Mouse (Mus musculus): ENCODE measurements around the gene Csnk2a1.
A peak's percentile ranks its signal among the peaks of the same experiment; 100 is the strongest.
"Not testable (repeated sequence)": the region's sequence is repeated elsewhere in the genome, so short reads cannot be mapped to it uniquely, and the experiment has no call there.

The Csnk2a1 gene

DNA sequence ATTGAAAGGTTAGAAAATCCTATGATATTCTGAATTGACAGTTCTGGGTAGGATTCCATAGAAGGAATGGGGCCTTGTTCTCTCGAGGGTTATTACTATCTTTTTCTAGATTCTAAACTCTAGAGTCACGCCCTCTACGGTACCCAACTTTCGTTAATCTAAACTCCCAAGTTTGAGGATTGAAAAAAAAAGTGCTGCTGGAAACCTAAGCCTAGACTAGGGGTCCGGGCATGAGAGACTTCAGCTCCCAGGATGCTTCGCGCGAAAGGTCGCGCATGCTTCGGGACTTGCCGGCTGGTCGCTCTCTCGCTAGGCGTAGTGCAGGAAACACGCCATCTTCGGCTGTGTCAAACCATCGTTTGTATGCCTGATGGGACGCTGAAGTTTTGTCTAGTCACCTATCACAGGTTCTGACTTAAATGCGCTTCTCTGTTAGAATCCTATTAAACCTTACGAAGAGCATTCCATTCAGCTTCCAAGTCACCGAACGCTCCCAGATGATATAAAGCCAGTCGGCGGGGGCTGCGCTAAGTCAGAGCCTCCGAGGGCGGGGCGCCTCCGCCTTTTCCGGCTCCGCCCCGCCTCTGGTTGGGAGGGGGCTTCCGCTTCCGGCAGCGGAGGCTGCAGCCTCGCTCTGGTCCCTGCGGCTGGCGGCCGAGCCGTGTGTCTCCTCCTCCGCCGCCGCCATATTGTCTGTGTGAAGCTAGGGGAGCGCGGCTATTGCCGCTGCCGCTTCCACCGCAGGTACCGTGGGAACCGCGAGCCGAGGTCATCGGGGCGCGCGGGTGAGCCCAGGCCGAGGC is at the start of gene Csnk2a1:
Csnk2a1 (plus strand) TSS at position 592 of the 803 bp plus-strand sequence.
- DNase-seq (ENCODE audit: low read depth, low spot score): peak; percentile 91

DNA sequence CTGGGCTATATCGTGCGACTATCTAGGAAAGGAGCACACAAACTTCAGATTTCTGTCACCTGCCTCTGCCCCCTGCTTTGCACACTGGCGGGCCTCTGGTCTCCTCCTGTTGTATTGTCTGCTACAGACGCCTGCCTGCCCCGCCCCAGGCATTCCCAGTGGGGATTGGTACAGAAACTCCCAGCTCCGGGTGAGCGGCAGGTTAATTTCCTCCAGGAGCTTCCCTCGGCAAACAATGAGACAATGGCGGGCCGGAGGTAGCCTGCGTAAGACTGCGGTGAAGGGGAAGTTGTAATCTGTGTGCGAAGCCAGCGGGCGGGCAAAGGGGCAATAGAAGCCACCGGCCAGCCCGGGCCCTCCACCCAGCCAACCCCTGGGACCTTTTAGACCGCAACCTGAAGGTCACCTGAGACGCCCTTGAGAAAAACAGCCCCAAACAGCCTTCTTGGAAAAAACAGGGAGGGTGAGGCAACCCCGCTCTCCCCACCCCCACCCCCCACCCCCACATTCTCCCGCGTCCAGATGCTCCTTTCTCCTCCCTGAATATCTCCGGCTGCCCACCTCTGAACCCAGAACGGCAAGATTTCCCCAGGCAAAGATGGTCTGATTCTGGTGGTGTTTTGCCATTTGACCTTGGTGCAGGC is 49.4 kb upstream of the Csnk2a1 start:
- DNase-seq (ENCODE audit: low read depth, low spot score): no peak

GRCm38 (mm10) chr2:152177806-152178170 is 48.9 kb upstream of the Csnk2a1 start:
- DNase-seq (ENCODE audit: low read depth, low spot score): no peak

GRCm38 (mm10) chr2:152178345-152178744 is 48.3 kb upstream of the Csnk2a1 start:
- DNase-seq (ENCODE audit: low read depth, low spot score): no peak

- DNase-seq (ENCODE audit: low read depth, low spot score): no peak
Observed at GRCm38 (mm10) chr2:152179301-152179700, 47.3 kb upstream of the Csnk2a1 start.

DNA sequence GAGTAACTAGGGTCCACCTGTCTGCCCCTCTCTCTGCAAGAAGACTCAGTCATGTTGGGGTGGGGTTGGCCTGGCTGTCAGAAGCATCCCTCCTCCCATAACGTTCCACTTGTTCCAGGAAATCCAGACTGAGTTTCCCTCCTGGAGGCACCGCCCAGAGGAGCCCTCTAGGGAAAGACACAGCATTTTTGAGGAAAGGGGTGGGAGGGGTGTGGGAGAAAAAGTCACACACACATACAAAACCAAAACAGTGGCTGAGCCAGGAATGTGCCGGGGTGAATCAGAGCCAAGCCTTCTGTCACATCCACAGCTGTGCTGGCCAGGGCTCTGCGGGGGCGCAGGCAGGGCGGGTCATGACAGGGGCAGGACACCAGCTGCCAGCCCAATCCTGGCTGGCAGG is 46.3 kb upstream of the Csnk2a1 start:
- no peak for DNase-seq (ENCODE audit: low read depth, low spot score)

DNA sequence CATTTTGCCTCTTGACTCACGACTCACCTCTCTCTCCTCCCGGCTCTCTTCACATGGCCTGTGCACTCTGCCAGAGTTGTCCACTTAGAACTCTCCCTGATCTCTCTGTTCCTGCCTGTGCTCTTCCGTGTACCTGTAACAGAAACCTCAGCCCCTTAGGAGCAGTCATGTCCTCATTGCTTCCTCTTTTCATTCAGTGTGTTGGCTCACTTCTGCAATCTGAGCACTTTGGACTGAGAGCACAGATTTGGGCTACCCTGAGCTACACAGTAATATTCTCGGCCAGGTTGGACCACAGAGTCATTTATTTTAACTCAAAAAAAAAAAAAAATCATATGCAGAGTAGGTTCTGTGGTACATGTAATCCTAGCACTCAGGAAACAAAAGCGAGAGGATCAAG is 39.5 kb upstream of the Csnk2a1 start:
- no peak for DNase-seq (ENCODE audit: low read depth, low spot score)

GRCm38 (mm10) chr2:152189213-152189612 is 37.4 kb upstream of the Csnk2a1 start:
- DNase-seq (ENCODE audit: low read depth, low spot score): no peak

DNA sequence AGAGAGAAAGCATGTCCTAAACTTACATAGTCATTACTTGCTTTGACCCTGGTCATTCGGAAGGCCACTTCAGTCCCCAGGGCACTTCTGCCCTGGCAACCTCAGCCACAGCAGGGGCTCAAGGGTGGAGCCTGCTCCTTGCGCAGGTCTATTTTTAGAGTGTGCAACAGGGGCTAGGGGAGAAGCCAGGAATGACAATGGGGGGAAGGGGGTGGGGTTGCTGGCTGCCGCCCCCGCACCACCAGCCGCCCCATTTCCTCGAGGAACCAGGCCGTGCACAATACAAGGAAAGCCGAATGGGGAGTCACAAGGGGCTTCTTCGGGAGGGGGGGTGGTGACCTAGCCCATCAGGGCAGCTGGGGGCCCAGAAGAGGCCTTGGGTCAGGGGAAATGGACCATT is 37.0 kb upstream of the Csnk2a1 start:
- no peak for DNase-seq (ENCODE audit: low read depth, low spot score)

DNA sequence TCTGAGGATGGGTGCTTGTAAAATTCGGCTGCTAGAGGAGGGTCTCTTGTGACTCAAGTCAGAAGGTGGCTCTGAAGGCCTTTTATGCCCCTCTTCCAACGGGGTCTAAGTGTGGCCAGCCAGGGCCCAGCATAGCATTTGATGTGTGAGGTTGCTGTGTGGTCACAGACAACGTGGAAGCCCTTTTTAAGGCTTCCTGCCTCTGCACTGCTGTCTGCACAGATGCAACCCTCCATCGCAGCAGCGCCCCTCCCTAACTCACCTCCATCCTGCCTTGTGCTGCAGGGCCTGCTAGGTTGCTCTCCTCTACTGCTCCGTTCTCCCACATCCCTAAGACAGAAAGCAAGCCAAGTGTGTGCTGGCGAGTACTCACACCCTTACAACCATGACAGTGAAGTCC is 36.5 kb upstream of the Csnk2a1 start:
- no peak for DNase-seq (ENCODE audit: low read depth, low spot score)

- DNase-seq (ENCODE audit: low read depth, low spot score): no peak
Observed at GRCm38 (mm10) chr2:152192591-152193345, 33.9 kb upstream of the Csnk2a1 start.

GRCm38 (mm10) chr2:152193346-152193710 is 33.3 kb upstream of the Csnk2a1 start:
- DNase-seq (ENCODE audit: low read depth, low spot score): no peak

GRCm38 (mm10) chr2:152194586-152194985 is 32.1 kb upstream of the Csnk2a1 start:
- no peak for DNase-seq (ENCODE audit: low read depth, low spot score)

DNA sequence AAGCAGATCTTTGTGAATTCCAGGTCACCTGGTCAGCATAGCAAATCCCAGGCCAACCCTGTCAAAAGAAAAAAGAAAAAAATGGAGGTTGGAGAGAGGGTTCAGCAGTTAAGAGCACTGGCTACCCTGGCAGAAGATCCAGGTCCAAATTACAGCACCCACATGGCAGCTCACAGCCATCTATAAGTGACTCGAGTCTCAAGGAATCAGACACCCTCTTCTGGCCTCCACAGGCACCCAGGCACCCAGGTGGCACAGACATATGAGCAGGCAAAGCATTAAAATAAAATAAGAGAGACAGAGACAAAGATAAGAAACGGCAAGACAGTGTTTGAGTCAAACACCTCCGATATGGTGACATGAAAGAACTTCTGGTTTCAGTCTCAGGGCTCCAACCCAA is 29.7 kb upstream of the Csnk2a1 start:
- no peak for DNase-seq (ENCODE audit: low read depth, low spot score)

- peak; percentile 90 for DNase-seq (ENCODE audit: low read depth, low spot score)
Observed at GRCm38 (mm10) chr2:152197301-152197712, 29.3 kb upstream of the Csnk2a1 start.

- DNase-seq (ENCODE audit: low read depth, low spot score): not testable (repeated sequence)
Observed at GRCm38 (mm10) chr2:152206139-152206538, 20.5 kb upstream of the Csnk2a1 start.

DNA sequence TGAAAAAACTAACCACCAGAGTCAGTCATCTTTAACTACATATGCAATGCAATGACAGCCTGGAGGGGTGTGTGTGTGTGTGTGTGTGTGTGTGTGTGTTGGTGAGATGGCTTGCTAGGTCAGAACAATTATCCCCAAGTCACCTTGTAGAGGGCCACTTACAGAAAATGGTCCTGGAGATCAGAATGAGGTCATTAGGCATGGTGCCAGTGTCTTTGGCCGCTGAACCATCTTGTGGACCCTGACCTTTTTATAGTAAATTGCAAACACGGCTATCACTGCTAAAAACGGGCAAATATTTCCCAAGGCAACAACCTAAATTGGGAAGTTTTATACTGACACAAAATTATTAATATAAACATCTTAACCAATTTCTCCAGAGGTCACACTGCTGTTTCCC is 14.8 kb upstream of the Csnk2a1 start:
- no peak for DNase-seq (ENCODE audit: low read depth, low spot score)

DNA sequence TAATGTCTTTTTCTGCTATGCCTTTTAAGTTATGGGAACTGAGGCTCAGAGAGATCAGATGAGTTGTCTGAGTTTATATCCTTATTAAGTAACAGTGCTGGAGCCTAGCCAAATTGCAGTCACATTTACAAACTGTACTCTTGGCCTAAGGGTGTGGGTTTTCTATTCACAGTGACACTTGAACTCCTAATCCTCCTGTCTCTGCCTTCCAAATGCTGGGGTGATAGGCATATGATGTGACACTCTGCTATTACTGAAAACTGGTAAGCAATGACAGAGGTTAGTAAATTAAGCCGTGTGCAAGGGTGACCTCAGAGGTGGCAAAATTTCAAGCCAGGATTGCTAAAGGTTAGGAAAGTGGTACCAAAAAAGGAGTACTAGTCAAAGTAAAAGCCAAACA is 9.7 kb upstream of the Csnk2a1 start:
- DNase-seq (ENCODE audit: low read depth, low spot score): no peak

DNA sequence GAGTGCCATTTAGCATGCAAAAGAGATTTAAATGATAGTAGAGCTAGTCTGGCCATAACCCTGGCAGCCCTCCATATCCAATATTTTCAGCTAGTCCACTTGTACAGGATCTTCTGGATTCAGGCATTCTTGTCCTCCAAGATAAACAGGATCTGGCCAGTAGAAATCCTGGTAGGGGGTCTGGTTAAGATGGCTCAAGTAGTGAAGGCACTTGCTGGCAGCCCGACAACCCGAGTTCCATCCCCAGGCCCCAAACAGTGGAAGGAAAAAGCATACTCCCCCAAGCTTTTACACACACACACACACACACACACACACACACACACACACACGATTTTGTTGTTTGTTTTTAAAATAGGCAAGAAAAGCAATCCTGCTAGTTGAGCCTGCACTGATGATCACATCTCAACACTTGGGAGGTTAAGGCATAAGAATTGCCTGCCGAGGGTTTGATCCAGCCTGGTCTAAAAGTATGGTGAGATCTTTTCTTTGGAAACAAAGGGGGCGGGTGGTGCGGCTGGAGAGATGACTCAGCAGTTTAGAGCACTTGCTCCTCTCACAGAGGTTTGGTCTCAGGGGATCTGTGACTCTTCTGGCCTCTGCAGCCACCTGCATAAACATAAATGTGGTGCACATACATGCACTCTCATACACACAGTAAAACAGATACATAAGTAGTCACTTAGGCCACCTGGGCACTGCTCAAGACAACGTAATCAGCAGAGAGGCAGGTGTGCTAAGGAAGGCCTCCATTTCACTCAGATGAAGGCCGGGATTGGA is 2.9 kb upstream of the Csnk2a1 start:
- DNase-seq (ENCODE audit: low read depth, low spot score): no peak

GRCm38 (mm10) chr2:152225536-152225935 is 1.1 kb upstream of the Csnk2a1 start:
- DNase-seq (ENCODE audit: low read depth, low spot score): no peak

- peak; percentile 43 for DNase-seq (ENCODE audit: low read depth, low spot score)
Observed at GRCm38 (mm10) chr2:152227051-152227481, 427 bp downstream of the Csnk2a1 start.

GRCm38 (mm10) chr2:152230046-152230445 is 3.4 kb downstream of the Csnk2a1 start:
- DNase-seq (ENCODE audit: low read depth, low spot score): no peak

Measured in forelimb bud, embryonic 11.5 days (tissue).